Mouse (Mus musculus) ES-E14 (cell line): Measurements from ENCODE around the gene Tnip3.

Experiments used
- HCFC1 ChIP-seq: IDR thresholded peaks from 2 replicates; pipeline ENCODE4 v1.6.1; 2012; ENCODE audit warnings: low read length, inconsistent platforms, borderline replicate concordance; ENCODE audit not compliant: insufficient read depth
- MAFK ChIP-seq: IDR thresholded peaks from 2 replicates; pipeline ENCODE4 v1.6.1; 2014; ENCODE audit warnings: mild to moderate bottlenecking, low read depth, low read length, inconsistent platforms; ENCODE audit not compliant: insufficient read depth

DNA sequence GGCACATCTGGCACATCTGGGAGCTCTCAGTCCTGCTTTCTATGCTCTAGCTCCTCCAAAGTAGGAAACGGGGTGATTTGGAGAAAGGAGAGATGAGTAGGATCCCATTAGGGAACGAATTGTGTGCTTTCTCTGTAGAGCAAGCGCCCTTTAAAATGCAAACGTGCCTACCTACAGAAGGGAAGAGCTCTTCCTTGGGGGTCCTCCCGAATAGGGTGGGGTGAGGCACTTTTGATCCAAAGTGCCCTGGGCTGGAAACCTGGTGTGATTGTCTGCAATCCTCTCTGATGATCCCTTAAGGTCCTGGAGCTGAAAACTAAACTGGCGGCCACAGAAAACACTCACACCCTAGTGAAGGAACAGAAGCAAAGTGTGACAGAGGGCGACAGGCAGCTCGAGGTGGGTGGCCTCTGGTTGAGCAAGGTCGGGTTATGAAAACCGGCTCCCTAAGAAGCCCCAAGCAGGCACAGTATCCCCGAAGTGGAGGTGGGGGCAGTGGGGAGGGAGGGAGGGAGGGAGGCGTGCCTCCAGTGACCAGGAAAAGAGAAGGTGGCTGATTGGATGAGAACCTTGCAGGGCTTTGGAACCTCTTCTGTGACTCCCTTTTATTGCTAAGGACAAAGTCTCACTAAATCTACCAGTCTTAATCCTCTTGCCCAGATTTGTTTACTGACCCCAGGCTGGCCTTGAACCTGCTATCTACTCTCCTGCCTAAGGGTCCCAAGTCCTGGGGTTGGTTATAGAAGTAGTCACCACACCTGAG is 72.1 kb downstream of the Tnip3 start:
- TF ChIP-seq HCFC1 (no peak), MAFK (no peak)
